Mouse (Mus musculus): ENCODE measurements around the gene Focad. TPM values are rescaled to one million over a fixed set of nuclear protein-coding genes. Genes with fewer than 3 reads are reported as not detected.

The Focad gene
- polyA plus RNA-seq, 1 experiment from 2014 or later: 9.9 TPM

- 61% methylated on average over 6 of the region's 6 CpGs for WGBS
- no peaks in the 10 kb centered on the region for H3K9me3 ChIP-seq (replicated peaks; ENCODE audit: low read length)
Observed at GRCm38 (mm10) chr4:88439669-88440123, 345.3 kb downstream of the Focad start.

GRCm38 (mm10) chr4:88440814-88441213 lies 346.4 kb downstream of the Focad start:
- no peak overlapping the region for H3K27ac ChIP-seq
- no peaks in the 10 kb centered on the region for H3K36me3 ChIP-seq (ENCODE audit: insufficient read depth, low read length)
- no peaks in the 10 kb centered on the region for H3K9me3 ChIP-seq (replicated peaks; ENCODE audit: low read length)
- 91% methylated on average over 7 of the region's 7 CpGs for WGBS
- no peak overlapping the region for H3K9ac ChIP-seq (ENCODE audit: low read depth, low read length)
- H3K4me2 ChIP-seq (ENCODE audit: low read length): no peak overlapping the region
- ATAC-seq (replicated peaks; ENCODE audit: low FRiP score, low read depth) (no peak), DNase-seq (ENCODE audit: low spot score) (no peak)
- H3K4me1 ChIP-seq (replicated peaks; ENCODE audit: insufficient read depth, low read length): 0 out of 2 replicates have a peak, but pooled peaks cover 2% of the 10 kb centered on the region
- TF ChIP-seq CTCF (IDR thresholded peaks at IDR 0.05; ENCODE audit: low read depth): no peak
- H3K4me3 ChIP-seq (replicated peaks; ENCODE audit: low read depth, low read length): no peak overlapping the region
- no peaks in the 10 kb centered on the region for H3K27me3 ChIP-seq (ENCODE audit: insufficient read depth, low read length)

More at GRCm38 (mm10) chr4:88439669-88440123, 345.3 kb downstream of the Focad start:
- 0 out of 2 replicates have a peak, but pooled peaks cover 2% of the 10 kb centered on the region for H3K4me1 ChIP-seq (replicated peaks; ENCODE audit: insufficient read depth, low read length)
- ATAC-seq (replicated peaks; ENCODE audit: low FRiP score, low read depth) (no peak), DNase-seq (ENCODE audit: low spot score) (no peak)
- no peaks in the 10 kb centered on the region for H3K36me3 ChIP-seq (ENCODE audit: insufficient read depth, low read length)
- no peak overlapping the region for H3K9ac ChIP-seq (ENCODE audit: low read depth, low read length)
- no peaks in the 10 kb centered on the region for H3K27me3 ChIP-seq (ENCODE audit: insufficient read depth, low read length)
- H3K4me3 ChIP-seq (replicated peaks; ENCODE audit: low read depth, low read length): no peak overlapping the region
- no peak for TF ChIP-seq CTCF (IDR thresholded peaks at IDR 0.05; ENCODE audit: low read depth)
- H3K4me2 ChIP-seq (ENCODE audit: low read length): no peak overlapping the region
- peak overlapping the region; percentile 39 for H3K27ac ChIP-seq

- H3K9ac ChIP-seq (ENCODE audit: low read depth, low read length): no peak overlapping the region
- no peaks in the 10 kb centered on the region for H3K9me3 ChIP-seq (replicated peaks; ENCODE audit: low read length)
- no peak for TF ChIP-seq CTCF (IDR thresholded peaks at IDR 0.05; ENCODE audit: low read depth)
- no peak for DNase-seq (ENCODE audit: low spot score)
- H3K27ac ChIP-seq: no peak overlapping the region
- no peaks in the 10 kb centered on the region for H3K4me1 ChIP-seq (replicated peaks; ENCODE audit: insufficient read depth, low read length)
- no peaks in the 10 kb centered on the region for H3K27me3 ChIP-seq (ENCODE audit: insufficient read depth, low read length)
- no peaks in the 10 kb centered on the region for H3K36me3 ChIP-seq (ENCODE audit: insufficient read depth, low read length)
- WGBS: 63% methylated on average over 2 of the region's 2 CpGs
- no peak overlapping the region for H3K4me3 ChIP-seq (replicated peaks; ENCODE audit: low read depth, low read length)
- no peak overlapping the region for H3K4me2 ChIP-seq (ENCODE audit: low read length)
- no peak for ATAC-seq (replicated peaks; ENCODE audit: low FRiP score, low read depth)
Observed at GRCm38 (mm10) chr4:88448976-88449375, 354.5 kb downstream of the Focad start.

- Histone ChIP-seq H3K4me2 (ENCODE audit: low read length) (no peak overlapping the region), H3K27ac (no peak overlapping the region), H3K9me3 (replicated peaks; ENCODE audit: low read length) (no peaks in the 10 kb centered on the region), H3K9ac (ENCODE audit: low read depth, low read length) (no peak overlapping the region), H3K27me3 (ENCODE audit: insufficient read depth, low read length) (no peaks in the 10 kb centered on the region), H3K4me1 (replicated peaks; ENCODE audit: insufficient read depth, low read length) (no peaks in the 10 kb centered on the region), H3K4me3 (replicated peaks; ENCODE audit: low read depth, low read length) (no peak overlapping the region), H3K36me3 (ENCODE audit: insufficient read depth, low read length) (no peaks in the 10 kb centered on the region)
- ATAC-seq (replicated peaks; ENCODE audit: low FRiP score, low read depth): no peak
- no peak for TF ChIP-seq CTCF (IDR thresholded peaks at IDR 0.05; ENCODE audit: low read depth)
- WGBS: 92% methylated on average over 1 of the region's 1 CpGs
- no peak for DNase-seq (ENCODE audit: low spot score)
Observed at GRCm38 (mm10) chr4:88450087-88450765, 355.8 kb downstream of the Focad start.

GRCm38 (mm10) chr4:88458093-88458492 lies 363.7 kb downstream of the Focad start:
- Histone ChIP-seq H3K4me1 (replicated peaks; ENCODE audit: insufficient read depth, low read length) (no peaks in the 10 kb centered on the region), H3K4me3 (replicated peaks; ENCODE audit: low read depth, low read length) (no peak overlapping the region), H3K9me3 (replicated peaks; ENCODE audit: low read length) (no peaks in the 10 kb centered on the region), H3K27me3 (ENCODE audit: insufficient read depth, low read length) (no peaks in the 10 kb centered on the region), H3K4me2 (ENCODE audit: low read length) (no peak overlapping the region), H3K27ac (no peak overlapping the region), H3K36me3 (ENCODE audit: insufficient read depth, low read length) (no peaks in the 10 kb centered on the region), H3K9ac (ENCODE audit: low read depth, low read length) (no peak overlapping the region)
- ATAC-seq (replicated peaks; ENCODE audit: low FRiP score, low read depth): no peak
- 78% methylated on average over 1 of the region's 1 CpGs for WGBS
- DNase-seq (ENCODE audit: low spot score): no peak
- TF ChIP-seq CTCF (IDR thresholded peaks at IDR 0.05; ENCODE audit: low read depth): no peak

- 73% methylated on average over 2 of the region's 2 CpGs for WGBS
- TF ChIP-seq CTCF (IDR thresholded peaks at IDR 0.05; ENCODE audit: low read depth): no peak
- no peak overlapping the region for H3K27ac ChIP-seq
Observed at GRCm38 (mm10) chr4:88458673-88459072, 364.2 kb downstream of the Focad start.

More at GRCm38 (mm10) chr4:88458673-88459072, 364.2 kb downstream of the Focad start:
- H3K4me2 ChIP-seq (ENCODE audit: low read length): no peak overlapping the region
- no peaks in the 10 kb centered on the region for H3K9me3 ChIP-seq (replicated peaks; ENCODE audit: low read length)
- DNase-seq (ENCODE audit: low spot score) (no peak), ATAC-seq (replicated peaks; ENCODE audit: low FRiP score, low read depth) (no peak)
- no peak overlapping the region for H3K9ac ChIP-seq (ENCODE audit: low read depth, low read length)
- H3K27me3 ChIP-seq (ENCODE audit: insufficient read depth, low read length): no peaks in the 10 kb centered on the region
- no peak overlapping the region for H3K4me3 ChIP-seq (replicated peaks; ENCODE audit: low read depth, low read length)
- no peaks in the 10 kb centered on the region for H3K4me1 ChIP-seq (replicated peaks; ENCODE audit: insufficient read depth, low read length)
- no peaks in the 10 kb centered on the region for H3K36me3 ChIP-seq (ENCODE audit: insufficient read depth, low read length)

MicroRNAs within 50 kb of the gene (microRNA counts, 519-probe panel; counts per million panel counts)
- microRNA mmu-miR-491: 330 counts per million, percentile 68 among the panel's probes with 10 or more counts

Small RNA genes within 50 kb of the gene (microRNA-seq; reads per million reads assigned to microRNA genes)
- gene Mir491: 3.4 reads per million, percentile 9 among the genes with 10 or more reads in this experiment

Other genes starting within 250 kb of the Focad start
- gene Mllt3, start 61.3 kb upstream of the Focad start, polyA plus RNA-seq (2015; fragmentation: Nextera tagmentation; extraction: Ambion mirVana): 28.7 and 28.9 TPM in 2 replicates

All from kidney, postnatal 0 days (tissue).